Mouse (Mus musculus) kidney, postnatal 4 days (tissue): ENCODE data around the gene Cfl2.
"Not testable (repeated sequence)": the region's sequence is repeated elsewhere in the genome, so short reads cannot be mapped to it uniquely, and the experiment has no call there.

Source experiments
- DNase-seq, 2 experiments: peaks; one replicate each; pipeline ENCODE4 v3.0.0; 2021; ENCODE audit warnings: mixed read lengths in 2 of 2

Gene Cfl2

DNA sequence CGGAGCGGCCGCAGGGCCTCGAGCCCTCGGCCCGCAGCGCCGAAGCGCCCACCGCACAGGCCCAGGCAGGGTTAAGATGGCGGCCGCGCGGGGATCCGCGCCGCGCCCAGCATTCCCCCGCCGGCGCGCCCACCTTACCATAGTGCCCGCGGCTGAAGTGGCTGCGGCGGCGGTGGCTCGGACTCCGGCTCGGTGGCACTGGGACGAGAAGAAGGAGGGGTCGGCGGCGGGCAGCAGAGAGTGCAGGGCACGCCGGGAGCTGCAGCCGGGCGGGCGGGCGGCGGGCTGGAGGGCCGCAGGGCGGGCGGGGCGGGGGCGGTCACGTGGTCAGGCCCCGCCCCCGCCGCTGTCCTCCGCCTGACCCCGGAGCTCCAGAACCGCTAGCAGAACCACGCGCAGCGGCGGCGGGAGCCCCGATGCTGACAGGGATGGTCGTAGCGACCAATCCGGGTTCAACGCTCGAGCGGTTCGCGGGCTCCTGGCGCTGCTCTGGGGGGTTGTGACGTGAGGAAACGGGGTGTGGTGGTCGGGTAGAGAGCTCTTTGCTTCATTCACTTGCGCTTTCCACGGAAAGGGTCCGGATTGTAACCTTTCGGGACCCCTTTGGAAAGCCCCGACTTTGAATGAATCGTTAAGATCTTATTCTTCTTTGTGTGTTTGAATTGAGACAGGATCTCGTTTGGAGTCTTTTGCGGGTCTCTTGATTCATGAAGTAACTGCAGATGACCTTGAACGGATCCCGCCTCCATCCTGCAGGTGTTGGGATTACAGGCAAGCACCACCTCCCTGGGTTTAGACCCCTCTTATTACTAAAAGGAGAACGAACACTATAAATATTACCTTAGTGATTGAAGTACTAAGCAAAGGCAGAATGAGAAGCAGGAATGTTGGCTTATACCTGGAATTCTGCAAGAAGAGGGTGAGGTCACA lies at the start of gene Cfl2:
TSS of gene Cfl2 (minus strand) at position 272 of the 930 bp plus-strand sequence.
- DNase-seq: peak; percentile 92 to 95

DNA sequence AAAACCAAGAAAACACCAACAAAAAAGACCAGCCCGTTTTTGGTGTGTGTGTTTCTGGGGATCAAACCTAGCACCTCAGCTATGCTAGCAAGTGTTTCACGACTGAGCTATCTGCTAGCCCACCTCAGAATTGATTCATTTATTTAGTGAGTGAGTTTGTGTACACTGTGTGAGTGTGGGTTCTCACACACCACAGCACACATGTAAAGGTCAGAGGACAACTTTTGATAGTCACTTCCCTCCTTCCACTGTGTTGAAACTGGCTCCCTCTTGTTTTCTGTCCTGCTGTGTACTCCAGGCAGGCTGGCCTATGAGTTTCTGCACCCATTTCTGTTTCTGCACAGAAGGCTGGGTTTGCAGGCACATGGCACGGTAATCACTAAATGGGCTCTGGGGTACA lies 47.7 kb upstream of the Cfl2 start:
- no peak for DNase-seq

DNA sequence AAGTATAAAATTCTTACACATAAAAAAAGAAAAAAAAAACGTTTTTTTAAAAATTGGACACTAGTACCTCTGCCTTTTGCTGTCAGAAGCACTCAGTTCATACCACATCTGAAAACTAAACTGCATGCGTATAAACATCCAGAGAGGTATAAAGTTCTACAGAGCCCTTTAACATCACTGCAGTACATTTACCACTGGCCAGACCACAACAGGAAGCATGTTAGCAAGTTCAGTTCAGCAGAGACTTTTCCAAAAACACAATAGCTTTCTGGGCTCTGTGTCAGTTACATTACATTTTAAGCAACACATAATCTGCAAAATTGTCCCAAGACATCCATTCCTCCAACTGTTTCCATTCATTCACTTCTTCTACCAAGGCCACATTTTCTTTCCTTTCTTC lies 29.9 kb upstream of the Cfl2 start:
- DNase-seq: not testable (repeated sequence)

DNA sequence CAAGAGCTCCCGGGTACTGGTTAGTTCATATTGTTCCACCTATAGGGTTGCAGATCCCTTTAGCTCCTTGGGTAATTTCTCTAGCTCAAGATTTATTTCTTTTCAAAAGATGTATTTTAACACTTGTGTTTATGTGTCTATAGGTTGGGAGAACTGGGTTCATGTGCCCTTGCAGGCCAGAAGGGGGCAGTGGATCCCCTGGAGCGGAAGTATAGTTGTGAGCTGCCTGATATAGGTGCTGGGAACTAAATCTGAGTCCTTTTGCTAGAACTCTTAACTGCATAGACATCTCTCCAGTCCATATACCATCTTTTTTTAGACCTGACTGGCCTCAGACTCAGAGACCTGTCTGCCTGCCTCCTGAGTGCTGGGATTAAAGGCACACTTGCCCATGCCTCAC lies 27.7 kb upstream of the Cfl2 start:
- no peak for DNase-seq

DNA sequence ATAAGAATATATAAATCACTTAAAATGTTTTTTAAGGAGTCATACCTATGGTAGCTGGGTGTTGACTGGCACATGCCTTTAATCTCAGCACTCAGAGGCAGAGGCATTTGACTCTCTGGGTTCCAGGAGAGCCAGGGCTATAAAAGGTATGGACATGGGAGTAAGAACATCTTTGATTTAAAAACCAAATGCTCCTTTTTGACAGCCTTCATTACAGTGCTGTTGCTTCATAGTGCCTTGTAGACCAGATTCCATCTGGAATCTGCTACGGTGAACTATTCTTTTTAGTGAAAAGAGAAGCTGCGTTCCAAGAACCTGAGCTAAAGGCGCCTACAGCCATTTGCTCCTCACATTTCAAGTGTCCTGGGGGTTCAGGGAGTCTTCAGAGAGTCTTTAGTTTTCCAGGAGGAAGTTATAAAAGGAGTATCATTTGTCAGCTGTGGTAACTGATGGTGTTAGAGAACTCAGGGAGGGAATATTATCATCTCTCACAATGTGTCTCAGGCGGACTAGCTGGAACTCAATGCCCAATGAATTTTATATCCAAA lies 25.0 kb upstream of the Cfl2 start:
- DNase-seq: no peak

DNA sequence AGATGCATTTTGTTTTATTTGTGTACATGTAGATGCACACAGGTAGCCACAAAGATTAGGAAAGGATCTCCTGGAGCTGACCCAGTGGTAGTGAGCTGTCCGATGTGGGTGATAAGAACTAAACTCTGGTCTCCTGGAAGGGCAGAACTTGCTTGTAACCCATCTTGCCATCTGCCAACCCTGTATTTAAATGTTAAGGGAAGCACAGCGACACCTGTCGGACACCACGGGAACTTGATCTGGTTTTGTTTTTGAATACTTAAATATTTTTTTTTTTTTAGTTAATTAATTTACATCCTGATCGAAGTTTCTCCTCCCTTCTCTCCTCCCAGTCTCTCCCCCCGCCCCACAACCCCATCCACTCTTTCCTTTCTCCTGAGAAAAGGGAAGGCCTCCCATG lies 17.0 kb upstream of the Cfl2 start:
- peak; percentile 80 to 83 for DNase-seq

DNA sequence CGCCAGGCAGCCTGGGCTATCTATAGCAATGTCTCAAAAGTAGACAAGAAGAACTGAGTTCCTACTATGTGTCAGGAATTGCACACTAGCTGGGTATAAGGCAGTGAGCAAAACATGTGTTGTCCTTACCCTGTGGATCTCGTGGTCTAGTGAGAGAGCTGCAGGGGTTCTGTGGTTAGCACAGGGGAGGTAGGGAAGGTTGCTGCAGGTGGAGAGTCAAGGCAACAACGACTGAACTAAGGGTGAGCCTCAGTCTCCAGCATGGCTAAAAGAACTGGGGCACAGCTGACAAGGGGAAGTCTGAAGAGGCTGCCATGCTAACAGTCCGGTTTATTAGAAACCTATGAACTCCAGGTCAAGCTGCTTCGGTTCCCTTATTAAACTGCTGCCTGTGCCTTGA lies 16.5 kb upstream of the Cfl2 start:
- DNase-seq: no peak

DNA sequence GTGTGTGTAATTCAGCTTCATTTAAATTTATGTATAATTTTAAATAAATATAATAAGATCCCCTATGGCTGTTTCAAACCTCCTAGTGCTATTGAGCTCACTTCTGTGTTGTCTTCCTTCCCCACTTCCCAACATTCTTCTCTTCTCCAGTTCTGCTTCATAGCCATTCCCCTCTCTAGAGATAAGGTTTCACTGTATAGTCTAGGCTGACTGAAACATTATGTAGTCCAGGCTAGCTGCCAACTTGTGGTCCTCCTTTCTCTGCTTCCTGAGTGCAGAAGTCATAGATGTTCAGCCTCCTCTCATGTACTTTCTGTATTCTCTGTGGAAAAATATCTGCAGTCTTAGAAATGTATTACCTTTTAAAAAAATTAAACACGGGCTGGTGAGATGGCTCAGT lies 15.2 kb upstream of the Cfl2 start:
- DNase-seq: no peak

DNA sequence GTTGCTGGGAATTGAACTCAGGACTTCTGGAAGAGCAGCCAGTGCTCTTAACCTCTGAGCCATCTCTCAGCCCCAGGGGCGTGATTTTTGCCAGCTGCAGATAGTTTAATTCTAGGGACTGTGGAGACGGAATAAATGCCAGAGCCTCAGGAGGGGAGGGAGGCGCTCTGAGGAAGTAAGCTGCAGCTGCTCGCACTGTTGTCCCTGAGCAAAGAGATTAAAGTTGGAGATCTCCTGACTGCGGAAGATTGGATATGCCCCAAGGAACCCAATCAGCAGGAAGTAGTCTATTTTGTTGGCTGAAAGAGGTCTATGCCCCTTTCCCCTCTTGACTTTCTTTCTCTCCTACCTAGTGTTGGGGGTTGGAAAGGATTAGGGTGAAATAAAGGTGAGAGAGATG lies 14.2 kb upstream of the Cfl2 start:
- peak in 1 of 2 experiments; percentile 11 for DNase-seq

DNA sequence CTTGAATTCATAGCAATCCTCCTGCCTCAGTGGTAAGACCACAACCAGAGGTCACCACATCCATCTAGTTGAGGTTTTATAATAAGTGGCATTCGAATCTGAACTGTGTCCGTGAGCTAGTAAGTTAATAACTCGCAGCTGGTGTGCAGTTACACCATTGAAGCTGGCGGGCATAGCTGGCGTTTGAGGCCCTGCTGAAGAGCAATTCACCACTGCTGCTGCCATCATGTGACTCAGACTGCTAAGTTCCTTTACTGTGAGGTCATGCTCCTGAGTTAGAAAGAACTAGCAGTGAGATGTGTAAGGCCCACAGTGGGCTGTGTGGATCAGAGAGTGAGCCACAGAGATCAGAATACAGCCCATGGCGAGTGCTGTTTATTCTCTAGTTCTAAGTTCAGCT lies 12.0 kb upstream of the Cfl2 start:
- no peak for DNase-seq

DNA sequence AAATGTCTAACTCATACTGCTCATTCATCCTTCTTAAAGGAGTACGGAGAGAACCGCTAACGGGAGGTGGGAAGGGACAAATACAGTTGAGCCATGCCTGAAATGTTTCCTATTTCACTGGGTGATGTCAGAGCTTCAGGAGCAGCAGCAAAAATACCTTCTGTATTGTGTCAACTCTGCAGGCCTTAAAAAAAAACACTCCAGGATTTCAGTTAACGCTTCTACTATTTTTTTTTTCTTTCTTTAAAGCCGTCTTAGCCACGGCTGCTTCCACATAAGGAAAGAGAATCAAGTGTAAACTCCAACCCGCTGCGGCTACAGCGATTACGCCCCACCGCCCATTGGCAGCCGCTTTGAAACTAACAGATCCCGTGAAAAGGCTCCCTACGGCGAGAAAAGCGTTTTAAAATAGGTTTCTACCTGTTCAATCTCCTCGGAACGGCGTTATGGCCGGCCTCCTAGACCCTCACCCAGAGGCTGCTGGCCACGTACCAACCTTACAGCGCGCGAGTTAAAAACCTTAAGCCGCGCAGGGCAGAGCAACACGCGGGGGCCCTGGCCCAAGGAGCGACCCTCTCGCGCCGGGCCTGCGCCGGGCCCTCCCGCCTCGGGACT lies 579 bp downstream of the Cfl2 start:
- peak in 1 of 2 experiments; percentile 33 for DNase-seq

DNA sequence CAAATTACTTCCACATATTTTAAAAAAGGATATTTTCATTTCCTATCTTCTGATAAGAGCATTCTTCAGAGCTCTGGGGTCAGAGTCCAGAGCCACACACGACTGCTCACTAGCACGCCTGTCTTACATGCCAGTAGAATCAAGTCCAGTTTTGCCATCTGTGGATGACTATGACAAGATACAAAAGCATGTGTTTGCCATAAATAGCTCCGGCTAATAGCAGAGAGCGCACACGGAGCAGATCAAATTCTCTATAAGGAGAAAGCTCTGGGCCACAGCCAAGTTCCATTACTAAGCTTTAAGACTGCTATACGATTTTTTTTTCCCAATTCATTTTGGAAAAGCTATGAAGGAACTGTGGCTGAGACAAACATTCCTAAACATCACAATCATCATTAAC lies 3.1 kb downstream of the Cfl2 start:
- no peak for DNase-seq

DNA sequence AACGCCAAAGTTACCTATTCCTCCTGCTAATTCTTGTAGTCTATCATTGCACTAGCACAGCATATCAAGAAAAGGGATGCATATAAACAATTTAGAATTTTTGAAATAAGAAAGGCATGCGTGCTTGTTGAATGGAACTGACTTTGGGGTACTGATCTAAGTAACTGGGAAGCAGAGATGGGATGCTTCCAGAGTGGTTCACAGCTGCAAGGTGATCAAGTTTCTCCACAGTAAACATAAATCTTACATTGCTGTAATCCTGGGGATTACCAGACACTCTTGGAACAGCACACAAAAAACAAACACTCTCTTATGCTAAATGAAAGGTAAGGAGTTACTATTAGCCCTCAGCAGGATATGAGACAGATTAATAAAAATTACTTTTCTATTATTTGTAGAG lies 12.1 kb downstream of the Cfl2 start:
- no peak for DNase-seq

DNA sequence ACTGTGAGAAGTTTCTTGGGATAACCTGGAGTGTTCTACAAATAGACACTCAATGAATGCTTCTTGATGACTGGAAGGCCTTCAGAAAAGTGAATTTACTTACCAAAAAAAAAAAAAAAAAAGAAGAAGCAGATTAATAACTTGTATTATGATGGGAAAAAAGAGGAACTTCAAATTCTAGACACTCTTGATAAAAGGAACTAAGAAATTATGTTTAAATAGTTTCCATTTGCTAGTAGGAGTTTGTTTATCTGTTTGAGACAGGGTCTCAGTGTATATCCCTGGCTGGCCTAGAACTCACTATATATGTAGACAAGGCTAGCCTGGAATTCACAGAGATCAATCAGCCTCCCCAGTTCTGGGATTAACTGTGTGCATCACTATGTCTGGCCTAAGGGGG lies 18.3 kb downstream of the Cfl2 start:
- no peak for DNase-seq

DNA sequence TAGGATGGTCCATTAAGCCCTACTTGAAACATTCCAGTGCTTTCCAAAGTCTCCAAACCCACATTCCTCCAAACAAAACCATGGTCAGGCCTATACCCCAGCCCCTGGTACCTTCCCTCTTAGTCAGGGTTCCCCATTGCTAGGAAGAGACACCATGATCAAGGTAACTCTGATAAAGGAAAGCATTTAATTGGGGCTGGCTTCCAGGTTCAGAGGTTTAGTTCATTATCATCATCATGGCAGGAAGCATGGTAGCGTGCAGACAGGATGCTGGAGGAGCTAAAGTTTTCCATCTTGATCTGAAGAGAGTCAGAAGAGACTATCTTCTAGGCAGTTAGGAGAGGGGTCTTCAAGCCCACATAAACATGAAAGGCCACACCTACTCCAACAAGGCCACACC lies 21.1 kb downstream of the Cfl2 start:
- DNase-seq: no peak

DNA sequence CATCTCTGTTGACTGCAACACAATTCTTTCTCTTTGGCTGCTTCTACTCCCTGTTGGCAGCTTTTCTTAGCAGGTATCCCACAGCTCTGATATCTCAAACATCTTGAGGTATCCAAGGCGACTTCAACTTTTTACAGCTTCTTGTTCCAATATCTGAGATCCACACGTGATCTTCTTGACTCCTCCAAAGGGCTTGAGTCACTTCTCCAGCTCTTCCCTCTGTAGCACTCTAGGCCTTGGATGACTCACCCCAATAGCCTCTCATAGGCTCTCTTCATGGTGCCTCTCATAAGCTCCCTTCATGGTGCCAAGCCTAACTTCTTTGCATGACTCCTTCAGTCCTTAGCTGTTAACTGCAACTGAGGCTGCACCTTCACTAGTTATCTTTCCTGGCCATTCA lies 22.9 kb downstream of the Cfl2 start:
- DNase-seq: no peak

DNA sequence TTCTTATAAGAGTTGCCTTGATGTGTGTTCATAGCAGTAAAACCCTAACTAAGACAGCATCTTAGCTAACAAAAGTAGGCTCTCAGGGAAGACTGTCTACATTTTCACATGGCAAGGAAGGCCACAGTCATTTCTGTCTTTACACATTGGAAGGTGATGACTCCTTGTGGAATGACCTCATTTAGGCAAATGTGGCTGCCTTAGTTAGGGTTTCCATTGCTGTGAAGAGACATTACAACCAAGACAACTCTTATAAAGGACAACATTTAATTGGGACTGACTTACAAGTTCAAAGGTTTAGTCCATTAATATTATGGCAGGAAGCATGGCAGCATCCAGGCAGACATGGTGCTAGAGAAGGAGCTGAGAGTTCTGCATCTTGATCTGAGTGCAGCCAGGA lies 23.7 kb downstream of the Cfl2 start:
- no peak for DNase-seq

DNA sequence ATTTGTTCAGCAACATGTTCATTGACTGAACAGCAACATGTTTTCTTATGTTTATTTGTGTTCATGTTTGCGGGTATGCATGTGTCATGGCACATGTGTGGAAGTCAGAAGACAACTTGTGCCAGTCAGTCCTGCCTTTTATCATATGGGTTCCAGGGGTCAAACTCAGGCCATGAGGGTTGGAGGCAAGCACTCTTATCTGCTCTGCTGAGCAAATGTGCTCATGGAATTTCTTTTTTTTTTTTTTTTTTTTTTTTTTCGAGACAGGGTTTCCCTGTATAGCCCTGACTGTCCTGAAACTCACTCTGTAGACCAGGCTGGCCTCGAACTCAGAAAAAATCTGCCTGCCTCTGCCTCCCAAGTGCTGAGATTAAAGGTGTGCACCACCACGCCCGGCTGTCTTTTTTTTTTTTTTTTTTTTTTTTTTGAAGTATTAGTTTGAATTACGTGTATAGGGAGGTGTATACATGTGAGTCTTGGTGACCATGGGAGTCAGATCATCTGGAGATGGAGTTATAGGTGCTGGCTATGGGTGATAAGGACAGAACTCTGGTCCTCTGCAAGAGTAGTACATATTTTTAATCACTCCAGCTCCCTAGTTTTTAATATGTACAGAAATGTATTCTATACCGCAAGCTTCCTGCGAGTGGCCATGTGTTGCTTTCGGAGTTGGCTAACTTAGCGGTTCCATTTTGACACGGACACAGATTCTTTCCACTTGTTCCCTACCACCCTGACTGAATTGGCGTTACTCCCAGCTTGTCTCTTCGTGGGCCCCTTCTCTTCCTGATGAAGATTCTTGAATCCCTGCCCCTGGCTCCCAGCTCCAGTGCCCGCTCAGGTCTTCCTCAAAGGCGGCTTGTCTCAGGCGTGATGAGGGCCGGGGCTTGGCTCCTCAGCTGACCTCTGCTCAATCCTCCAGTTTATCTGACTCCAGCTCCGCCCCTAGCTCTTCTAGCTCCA lies 26.8 kb downstream of the Cfl2 start:
- DNase-seq: no peak

DNA sequence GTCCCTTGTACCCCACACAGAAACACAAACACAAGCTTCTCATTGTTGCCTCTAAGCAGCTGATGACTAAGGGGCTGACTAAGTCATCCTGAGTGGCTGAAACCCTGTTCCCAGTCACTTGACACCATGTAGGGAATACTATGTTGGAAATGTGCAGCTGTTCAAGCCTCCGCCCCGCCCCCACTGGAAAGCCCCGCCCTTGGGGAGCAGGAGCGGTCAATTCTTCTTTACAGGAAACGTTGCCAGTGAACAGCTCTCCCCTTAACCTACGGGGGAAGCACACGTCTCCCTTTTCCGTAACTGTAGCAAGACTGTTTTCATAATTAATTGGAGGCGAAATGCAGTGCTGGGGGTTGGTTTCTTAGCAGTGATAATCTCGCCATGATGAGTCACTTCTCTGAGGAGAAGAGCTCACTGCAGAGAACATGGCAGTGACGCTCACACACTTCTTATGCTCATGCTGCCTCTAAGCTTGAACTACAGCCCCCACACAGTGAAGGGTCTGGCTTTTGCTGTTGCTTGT lies 27.7 kb downstream of the Cfl2 start:
- DNase-seq: peak; percentile 90 to 93

DNA sequence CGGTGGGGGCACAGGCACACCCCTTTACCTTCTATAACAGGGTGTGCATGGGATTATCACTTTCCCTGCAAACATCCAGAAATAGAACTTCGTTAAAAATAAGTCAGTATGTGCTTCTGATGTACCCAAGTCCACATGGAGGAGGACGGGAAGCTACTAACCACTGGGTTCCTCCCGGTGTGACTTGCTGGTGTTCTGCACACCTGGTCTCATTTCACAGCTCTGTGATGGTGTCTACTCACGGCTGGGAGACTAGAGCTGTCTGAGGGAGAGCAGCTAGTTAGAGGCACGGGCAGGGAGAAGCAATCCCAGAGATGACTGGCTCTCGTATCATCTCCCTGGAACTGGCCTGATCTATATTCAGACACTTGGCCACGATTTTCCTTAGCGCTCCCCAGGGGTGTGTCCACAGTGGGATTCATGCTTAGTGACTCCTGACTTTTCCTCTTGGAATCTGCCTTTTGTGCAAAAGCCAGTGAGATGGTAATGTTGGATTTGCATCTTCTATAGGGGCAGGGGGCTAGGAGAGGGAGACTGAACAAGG lies 28.7 kb downstream of the Cfl2 start:
- no peak for DNase-seq

DNA sequence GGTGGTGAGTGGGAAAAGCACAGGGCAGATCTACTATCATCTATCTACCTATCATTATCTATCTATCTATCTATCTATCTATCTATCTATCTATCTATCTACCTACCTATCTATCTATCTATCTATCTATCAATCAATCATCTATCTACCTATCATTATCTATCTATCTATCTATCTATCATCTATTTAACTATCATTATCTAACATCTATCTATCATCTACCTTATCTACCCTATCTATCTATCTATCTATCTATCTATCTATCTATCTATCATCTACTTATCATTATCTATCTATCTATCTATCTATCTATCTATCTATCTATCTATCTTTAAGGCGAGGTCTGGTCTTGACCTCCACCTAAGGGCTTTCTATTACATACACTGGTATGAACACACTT lies 30.8 kb downstream of the Cfl2 start:
- not testable (repeated sequence) for DNase-seq

DNA sequence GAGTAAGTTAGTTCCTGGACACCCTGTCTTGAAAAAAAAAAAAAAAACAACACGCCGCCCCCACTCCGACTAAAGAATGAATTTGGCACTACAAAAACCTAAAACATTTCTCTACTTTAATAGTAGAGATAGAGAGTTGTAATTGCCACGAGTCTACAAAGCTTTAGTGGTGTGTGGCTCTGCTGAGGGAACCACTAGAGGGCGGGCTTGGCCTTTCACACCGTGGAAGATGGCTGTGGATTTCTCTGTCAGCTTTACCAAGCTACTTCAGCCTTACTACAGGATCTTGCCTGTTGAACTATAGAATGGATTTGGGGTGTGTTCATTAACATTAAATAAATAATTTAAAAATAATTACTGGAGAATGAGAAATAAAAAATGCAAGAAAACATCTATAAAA lies 32.1 kb downstream of the Cfl2 start:
- DNase-seq: peak; percentile 87 to 90
